Mouse (Mus musculus): ENCODE results near the gene 2610028H24Rik.

The 2610028H24Rik gene

DNA sequence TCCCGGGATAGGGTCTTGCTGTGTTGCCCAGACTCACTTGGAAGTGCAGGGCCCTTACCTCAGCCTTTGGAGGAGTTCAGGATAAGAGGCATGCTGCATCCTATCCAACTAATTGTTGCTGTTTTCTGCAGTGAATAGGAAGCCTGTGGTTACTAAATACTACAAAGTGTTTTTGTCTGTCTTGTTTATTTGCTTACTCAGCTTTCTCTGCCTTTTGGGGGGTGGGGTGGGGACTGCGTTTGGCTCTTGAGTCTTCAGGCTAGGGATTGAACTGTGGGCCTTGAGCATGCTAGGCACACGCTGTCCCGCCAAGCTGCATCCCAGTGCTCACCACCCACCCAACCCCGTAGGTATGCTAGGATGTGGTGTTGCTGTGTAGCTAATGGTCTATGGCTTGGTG is 24.9 kb downstream of the 2610028H24Rik start:
- H3K36me3 ChIP-seq (ENCODE audit: insufficient read depth, low read length) = peaks cover 84% of the 10 kb centered on the region
- no peaks in the 10 kb centered on the region for H3K27me3 ChIP-seq (ENCODE audit: insufficient read depth, low read length)
- H3K9me3 ChIP-seq (ENCODE audit: low read length) = no peaks in the 10 kb centered on the region
- no peak overlapping the region for H3K4me3 ChIP-seq (replicated peaks; ENCODE audit: low read length)
- TF ChIP-seq NANOG (IDR thresholded peaks at IDR 0.05; ENCODE audit: borderline replicate concordance, low read length) (no peak), CTCF (conservative IDR thresholded peaks at IDR 0.05; ENCODE audit: low read length) (no peak), POU5F1 (IDR thresholded peaks at IDR 0.05; ENCODE audit: borderline replicate concordance, low read length) (no peak)
- H3K4me1 ChIP-seq (replicated peaks; ENCODE audit: low read depth, low read length) = peaks cover 30% of the 10 kb centered on the region

DNA sequence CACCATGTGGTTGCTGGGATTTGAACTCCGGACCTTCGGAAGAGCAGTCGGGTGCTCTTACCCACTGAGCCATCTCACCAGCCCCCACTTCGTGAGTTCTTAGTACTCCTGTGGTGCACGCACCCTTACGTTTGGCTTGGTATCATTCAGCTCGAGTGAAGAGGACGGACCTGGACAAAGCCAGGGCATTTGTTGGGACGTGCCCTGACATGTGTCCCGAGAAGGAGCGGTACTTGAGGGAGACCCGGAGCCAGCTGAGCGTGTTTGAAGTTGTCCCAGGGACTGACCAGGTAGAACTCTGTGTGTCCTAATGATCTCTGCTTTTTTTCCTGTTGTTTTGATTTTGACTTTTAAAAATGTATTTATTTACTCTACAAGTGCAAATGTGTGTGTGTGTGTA is 32.0 kb downstream of the 2610028H24Rik start:
- TF ChIP-seq NANOG (IDR thresholded peaks at IDR 0.05; ENCODE audit: borderline replicate concordance, low read length) (no peak), POU5F1 (IDR thresholded peaks at IDR 0.05; ENCODE audit: borderline replicate concordance, low read length) (no peak), CTCF (conservative IDR thresholded peaks at IDR 0.05; ENCODE audit: low read length) (no peak)
- H3K27me3 ChIP-seq (ENCODE audit: insufficient read depth, low read length) = no peaks in the 10 kb centered on the region
- H3K4me3 ChIP-seq (replicated peaks; ENCODE audit: low read length) = peak overlapping the region; percentile 67
- no peaks in the 10 kb centered on the region for H3K9me3 ChIP-seq (ENCODE audit: low read length)
- H3K36me3 ChIP-seq (ENCODE audit: insufficient read depth, low read length) = peaks cover 97% of the 10 kb centered on the region
- H3K4me1 ChIP-seq (replicated peaks; ENCODE audit: low read depth, low read length) = peaks cover 18% of the 10 kb centered on the region

DNA sequence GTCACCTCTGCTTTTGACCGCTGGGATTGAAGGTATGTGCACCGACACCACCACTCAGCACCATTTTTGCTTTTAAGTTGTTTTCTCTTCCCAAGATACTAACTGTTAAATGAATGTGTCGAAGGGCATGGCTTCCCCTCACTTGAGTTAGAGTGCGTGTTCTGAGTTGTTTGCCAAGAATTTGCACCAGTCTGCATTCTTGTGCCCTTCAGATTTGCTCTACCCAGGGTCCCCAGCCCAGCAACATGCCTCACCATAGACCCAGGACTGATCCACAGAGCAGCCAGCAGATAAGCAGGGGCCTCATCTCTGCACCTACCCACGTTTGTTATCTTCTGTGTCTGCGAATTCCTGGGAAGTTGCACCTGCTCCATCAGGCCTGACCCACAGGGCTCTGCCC is 32.6 kb downstream of the 2610028H24Rik start:
- H3K9me3 ChIP-seq (ENCODE audit: low read length) = no peaks in the 10 kb centered on the region
- peaks cover 18% of the 10 kb centered on the region for H3K4me1 ChIP-seq (replicated peaks; ENCODE audit: low read depth, low read length)
- H3K27me3 ChIP-seq (ENCODE audit: insufficient read depth, low read length) = no peaks in the 10 kb centered on the region
- H3K4me3 ChIP-seq (replicated peaks; ENCODE audit: low read length) = peak overlapping the region; percentile 67
- TF ChIP-seq NANOG (IDR thresholded peaks at IDR 0.05; ENCODE audit: borderline replicate concordance, low read length) (no peak), POU5F1 (IDR thresholded peaks at IDR 0.05; ENCODE audit: borderline replicate concordance, low read length) (no peak), CTCF (conservative IDR thresholded peaks at IDR 0.05; ENCODE audit: low read length) (no peak)
- peaks cover 97% of the 10 kb centered on the region for H3K36me3 ChIP-seq (ENCODE audit: insufficient read depth, low read length)

DNA sequence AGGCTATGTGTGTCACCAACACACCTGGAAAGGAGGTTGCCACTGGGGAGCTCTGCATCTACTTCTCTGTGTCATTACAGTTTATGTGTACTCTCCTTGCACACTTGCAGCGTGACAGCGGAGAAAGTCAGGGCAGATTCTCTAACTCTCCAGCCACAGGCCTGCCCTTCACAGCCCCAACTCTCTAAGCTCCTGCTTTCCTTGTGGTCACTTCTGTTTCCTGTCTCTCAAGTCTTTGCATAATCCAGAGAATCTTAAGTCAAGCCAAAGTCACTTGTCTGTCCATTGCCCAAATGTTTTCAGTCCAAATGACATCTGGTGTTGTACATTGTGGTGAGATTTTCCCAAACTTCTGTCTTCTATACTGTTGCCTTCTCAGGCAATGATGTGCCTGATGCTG is 37.4 kb downstream of the 2610028H24Rik start:
- Histone ChIP-seq H3K36me3 (ENCODE audit: insufficient read depth, low read length) (peaks cover 99% of the 10 kb centered on the region), H3K9me3 (ENCODE audit: low read length) (no peaks in the 10 kb centered on the region), H3K27me3 (ENCODE audit: insufficient read depth, low read length) (no peaks in the 10 kb centered on the region), H3K4me3 (replicated peaks; ENCODE audit: low read length) (no peak overlapping the region), H3K4me1 (replicated peaks; ENCODE audit: low read depth, low read length) (peaks cover 16% of the 10 kb centered on the region)
- TF ChIP-seq CTCF (conservative IDR thresholded peaks at IDR 0.05; ENCODE audit: low read length) = no peak
- TF ChIP-seq NANOG (IDR thresholded peaks at IDR 0.05; ENCODE audit: borderline replicate concordance, low read length) = no peak
- TF ChIP-seq POU5F1 (IDR thresholded peaks at IDR 0.05; ENCODE audit: borderline replicate concordance, low read length) = no peak

DNA sequence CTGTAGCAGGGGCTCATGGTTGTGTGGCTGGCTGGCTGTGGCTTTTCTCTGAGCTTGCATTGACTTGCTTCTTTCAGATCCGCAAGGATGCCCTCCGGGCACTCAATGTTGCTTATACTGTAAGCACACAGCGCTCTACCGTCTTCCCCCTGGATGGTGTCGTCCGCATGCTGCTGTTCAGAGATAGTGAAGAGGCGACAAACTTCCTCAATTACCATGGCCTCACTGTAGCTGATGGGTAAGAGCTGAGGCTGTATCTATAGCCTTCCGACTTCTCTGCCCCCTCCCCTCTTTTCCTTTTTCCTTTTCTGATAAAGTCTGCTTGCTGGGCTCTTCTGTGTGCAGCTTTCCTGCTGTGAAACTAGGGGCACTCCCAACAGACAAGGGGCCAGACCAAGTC is 39.4 kb downstream of the 2610028H24Rik start:
- Histone ChIP-seq H3K27me3 (ENCODE audit: insufficient read depth, low read length) (no peaks in the 10 kb centered on the region), H3K36me3 (ENCODE audit: insufficient read depth, low read length) (peaks cover 96% of the 10 kb centered on the region), H3K4me3 (replicated peaks; ENCODE audit: low read length) (no peak overlapping the region), H3K9me3 (ENCODE audit: low read length) (no peaks in the 10 kb centered on the region), H3K4me1 (replicated peaks; ENCODE audit: low read depth, low read length) (peaks cover 8% of the 10 kb centered on the region)
- TF ChIP-seq POU5F1 (IDR thresholded peaks at IDR 0.05; ENCODE audit: borderline replicate concordance, low read length) (no peak), NANOG (IDR thresholded peaks at IDR 0.05; ENCODE audit: borderline replicate concordance, low read length) (no peak), CTCF (conservative IDR thresholded peaks at IDR 0.05; ENCODE audit: low read length) (no peak)

DNA sequence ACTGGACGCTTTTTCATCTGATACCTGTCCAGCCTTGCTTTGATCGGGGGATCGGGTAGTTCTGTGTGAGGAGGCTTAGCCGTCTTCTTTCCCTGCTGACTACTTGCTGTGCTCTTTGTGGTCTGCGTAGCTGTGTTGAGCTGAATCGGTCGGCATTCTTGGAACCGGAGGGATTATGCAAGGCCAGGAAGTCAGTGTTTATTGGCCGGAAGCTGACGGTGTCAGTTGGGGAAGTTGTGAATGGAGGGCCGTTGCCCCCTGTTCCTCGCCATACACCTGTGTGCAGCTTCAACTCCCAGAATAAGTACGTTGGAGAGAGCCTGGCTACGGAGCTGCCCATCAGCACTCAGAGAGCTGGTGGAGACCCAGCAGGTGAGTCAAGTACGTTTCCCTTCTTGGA is 40.3 kb downstream of the 2610028H24Rik start:
- TF ChIP-seq CTCF (conservative IDR thresholded peaks at IDR 0.05; ENCODE audit: low read length) = no peak
- peaks cover 8% of the 10 kb centered on the region for H3K4me1 ChIP-seq (replicated peaks; ENCODE audit: low read depth, low read length)
- H3K4me3 ChIP-seq (replicated peaks; ENCODE audit: low read length) = no peak overlapping the region
- no peaks in the 10 kb centered on the region for H3K9me3 ChIP-seq (ENCODE audit: low read length)
- peaks cover 96% of the 10 kb centered on the region for H3K36me3 ChIP-seq (ENCODE audit: insufficient read depth, low read length)
- H3K27me3 ChIP-seq (ENCODE audit: insufficient read depth, low read length) = no peaks in the 10 kb centered on the region

DNA sequence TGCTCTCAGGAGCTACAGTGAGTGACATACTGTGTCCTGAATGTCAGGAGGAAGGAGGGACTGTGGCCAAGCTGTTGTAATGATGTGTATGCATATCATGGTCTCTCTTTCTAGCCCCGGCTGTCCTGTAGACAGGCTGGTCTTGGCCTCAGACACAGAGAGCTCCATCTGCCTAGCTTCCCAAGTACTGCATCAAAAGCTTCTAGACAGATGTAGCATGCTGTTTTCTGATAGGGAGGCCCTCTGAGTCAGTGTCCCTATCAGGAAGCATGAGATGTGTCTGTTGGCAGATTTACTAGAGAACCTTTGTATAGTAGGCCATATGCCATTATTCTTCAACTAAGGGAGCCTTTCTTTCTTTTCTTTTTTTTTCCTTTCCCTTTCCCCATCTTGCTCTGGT is 44.6 kb downstream of the 2610028H24Rik start:
- H3K9me3 ChIP-seq (ENCODE audit: low read length) = no peaks in the 10 kb centered on the region
- no peak overlapping the region for H3K4me3 ChIP-seq (replicated peaks; ENCODE audit: low read length)
- peaks cover 92% of the 10 kb centered on the region for H3K36me3 ChIP-seq (ENCODE audit: insufficient read depth, low read length)
- H3K4me1 ChIP-seq (replicated peaks; ENCODE audit: low read depth, low read length) = peaks cover 8% of the 10 kb centered on the region
- no peaks in the 10 kb centered on the region for H3K27me3 ChIP-seq (ENCODE audit: insufficient read depth, low read length)
- TF ChIP-seq NANOG (IDR thresholded peaks at IDR 0.05; ENCODE audit: borderline replicate concordance, low read length) (no peak), CTCF (conservative IDR thresholded peaks at IDR 0.05; ENCODE audit: low read length) (no peak), POU5F1 (IDR thresholded peaks at IDR 0.05; ENCODE audit: borderline replicate concordance, low read length) (no peak)

DNA sequence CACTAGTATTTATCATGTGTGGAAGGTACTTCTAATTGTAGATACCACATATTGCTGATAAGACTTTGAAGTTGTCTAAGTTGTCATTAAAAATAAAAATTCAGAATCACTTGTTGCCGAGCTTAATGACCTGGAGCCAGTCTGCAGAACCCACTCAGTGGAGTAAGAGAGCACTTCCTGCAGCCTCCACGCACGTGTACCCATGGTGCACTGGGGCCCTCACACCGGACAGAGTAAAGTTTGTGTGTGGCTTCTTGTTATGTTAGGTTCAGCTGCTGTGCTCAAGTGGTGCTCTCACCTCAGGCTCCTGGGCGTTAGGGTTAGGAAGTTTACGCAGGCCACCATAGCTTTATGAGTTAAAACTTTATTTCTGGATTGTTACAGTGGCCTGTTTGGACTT is 46.6 kb downstream of the 2610028H24Rik start:
- H3K27me3 ChIP-seq (ENCODE audit: insufficient read depth, low read length) = no peaks in the 10 kb centered on the region
- no peak overlapping the region for H3K4me3 ChIP-seq (replicated peaks; ENCODE audit: low read length)
- no peaks in the 10 kb centered on the region for H3K9me3 ChIP-seq (ENCODE audit: low read length)
- peaks cover 8% of the 10 kb centered on the region for H3K4me1 ChIP-seq (replicated peaks; ENCODE audit: low read depth, low read length)
- H3K36me3 ChIP-seq (ENCODE audit: insufficient read depth, low read length) = peaks cover 92% of the 10 kb centered on the region
- no peak for TF ChIP-seq NANOG (IDR thresholded peaks at IDR 0.05; ENCODE audit: borderline replicate concordance, low read length)
- no peak for TF ChIP-seq CTCF (conservative IDR thresholded peaks at IDR 0.05; ENCODE audit: low read length)

DNA sequence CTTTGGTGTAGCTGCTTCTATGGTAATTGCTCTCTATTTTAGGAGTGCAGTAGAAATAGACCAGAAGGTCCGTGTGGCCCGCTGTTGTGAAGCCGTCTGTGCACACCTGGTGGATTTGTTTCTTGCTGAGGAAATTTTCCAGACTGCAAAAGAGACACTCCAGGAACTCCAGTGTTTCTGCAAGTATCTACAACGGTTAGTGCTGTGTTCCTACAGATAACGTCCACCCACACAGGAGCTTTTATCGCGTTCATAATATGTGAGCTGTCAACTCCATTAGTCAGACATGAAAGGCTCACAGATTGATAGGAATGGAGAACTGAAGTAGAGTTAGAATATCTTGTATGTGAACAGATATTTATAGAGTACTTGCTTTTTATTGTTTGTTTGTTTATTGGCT is 47.5 kb downstream of the 2610028H24Rik start:
- TF ChIP-seq CTCF (conservative IDR thresholded peaks at IDR 0.05; ENCODE audit: low read length) (no peak), NANOG (IDR thresholded peaks at IDR 0.05; ENCODE audit: borderline replicate concordance, low read length) (no peak), POU5F1 (IDR thresholded peaks at IDR 0.05; ENCODE audit: borderline replicate concordance, low read length) (no peak)
- H3K9me3 ChIP-seq (ENCODE audit: low read length) = no peaks in the 10 kb centered on the region

More for the DNA sequence above, 47.5 kb downstream of the 2610028H24Rik start:
- H3K4me3 ChIP-seq (replicated peaks; ENCODE audit: low read length) = no peak overlapping the region
- H3K27me3 ChIP-seq (ENCODE audit: insufficient read depth, low read length) = no peaks in the 10 kb centered on the region
- peaks cover 5% of the 10 kb centered on the region for H3K4me1 ChIP-seq (replicated peaks; ENCODE audit: low read depth, low read length)
- peaks cover 92% of the 10 kb centered on the region for H3K36me3 ChIP-seq (ENCODE audit: insufficient read depth, low read length)

All from E14TG2a.4 (cell line).